Mouse (Mus musculus): ENCODE measurements around the gene Helz.
"Not testable (repeated sequence)": the region's sequence is repeated elsewhere in the genome, so short reads cannot be mapped to it uniquely, and the experiment has no call there.

The Helz gene

DNA sequence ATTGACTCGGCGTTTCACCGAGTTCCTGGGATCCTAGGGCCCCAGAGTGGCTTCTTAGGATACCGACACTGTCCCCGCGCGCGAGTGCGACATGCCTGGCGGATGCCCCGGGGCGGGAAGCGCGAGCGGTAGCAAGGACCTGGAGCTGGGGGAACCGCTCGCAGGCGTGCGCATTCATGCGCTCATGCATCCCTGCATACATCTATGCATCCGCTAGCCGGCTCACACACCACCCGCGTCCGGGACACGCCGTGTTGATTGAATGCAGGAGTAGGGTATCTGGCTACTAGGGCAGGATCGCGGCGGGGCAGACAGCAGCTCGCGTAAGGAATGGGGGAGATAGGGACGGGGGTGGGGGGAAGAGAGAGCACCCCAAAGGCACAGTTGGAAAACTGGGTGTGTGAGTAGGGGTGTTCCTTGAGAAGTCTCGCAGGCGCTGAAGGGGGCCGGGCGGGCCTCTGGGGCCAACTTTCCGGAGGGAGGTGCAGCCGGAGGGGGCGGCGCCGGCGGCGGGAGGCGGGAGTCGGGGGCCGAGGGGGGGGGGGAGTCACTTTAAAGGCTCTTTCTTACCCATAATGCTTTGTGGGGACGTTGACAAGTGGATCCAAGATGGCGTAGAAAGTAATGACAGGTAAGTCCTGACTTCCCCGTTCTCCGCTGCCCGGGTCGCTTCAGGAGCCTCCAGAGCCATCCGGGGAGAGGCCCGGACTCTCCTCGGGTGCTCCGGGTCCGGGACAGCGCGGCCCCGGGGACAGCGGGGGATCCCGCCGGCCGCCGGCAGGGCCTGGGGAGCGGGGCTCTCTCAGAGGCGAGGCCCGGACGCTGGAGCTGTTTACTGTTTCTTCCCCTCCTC lies at the start of gene Helz:
Gene Helz, plus strand, starts transcription at position 580 of the 853 bp plus-strand sequence.
- DNase-seq (ENCODE audit: low spot score): no peak

DNA sequence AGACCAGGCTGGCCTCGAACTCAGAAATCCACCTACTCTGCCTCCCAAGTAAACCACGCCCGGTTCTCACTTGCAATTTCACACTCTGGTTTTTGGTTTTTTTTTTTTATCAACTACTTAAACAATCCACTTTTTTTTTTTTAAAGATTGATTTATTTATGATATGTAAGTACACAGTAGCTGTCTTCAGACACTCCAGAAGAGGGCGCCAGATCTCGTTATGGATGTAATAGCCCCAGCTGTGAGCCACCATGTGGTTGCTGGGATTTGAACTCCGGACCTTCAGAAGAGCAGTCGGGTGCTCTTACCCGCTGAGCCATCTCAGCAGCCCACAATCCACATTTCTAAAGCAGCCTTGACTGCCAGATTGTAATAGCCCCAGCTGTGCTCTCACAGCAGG lies 44.9 kb upstream of the Helz start:
- DNase-seq (ENCODE audit: low spot score): no peak

DNA sequence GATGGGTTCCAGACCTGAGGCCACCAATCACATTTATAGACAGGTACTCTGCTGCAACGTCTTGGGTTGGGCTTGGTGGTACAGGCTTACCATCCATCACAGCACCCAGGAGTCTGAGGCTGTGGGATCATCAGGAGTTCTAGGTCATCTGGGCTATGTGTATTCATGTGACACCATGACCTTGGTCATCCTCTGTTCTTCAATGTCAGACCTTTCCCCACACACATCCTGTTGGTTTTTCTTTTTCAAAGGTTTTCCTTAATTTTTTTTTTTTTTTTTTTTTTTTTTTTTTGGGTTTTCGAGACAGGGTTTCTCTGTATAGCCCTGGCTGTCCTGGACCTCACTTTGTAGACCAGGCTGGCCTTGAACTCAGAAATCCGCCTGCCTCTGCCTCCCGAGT lies 43.4 kb upstream of the Helz start:
- not testable (repeated sequence) for DNase-seq (ENCODE audit: low spot score)

DNA sequence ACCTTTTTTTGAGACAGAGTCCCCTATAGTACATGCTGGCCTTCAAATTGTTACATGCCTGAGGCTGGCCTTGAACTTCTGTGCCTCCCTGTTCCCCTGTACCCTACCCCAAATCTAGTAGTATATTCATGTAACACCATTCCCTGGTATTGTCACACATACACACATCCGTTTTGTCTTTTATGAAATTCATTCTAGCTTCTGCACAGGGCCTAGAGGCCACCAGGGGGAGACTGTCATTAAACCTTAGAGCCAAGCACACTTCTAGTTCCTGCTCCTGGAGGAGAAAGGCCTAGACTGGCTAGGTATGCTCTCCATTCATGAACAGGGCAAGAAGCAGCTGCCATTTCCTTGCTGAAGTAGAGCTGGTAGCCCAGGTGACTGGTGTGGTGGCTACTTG lies 41.5 kb upstream of the Helz start:
- DNase-seq (ENCODE audit: low spot score): no peak

DNA sequence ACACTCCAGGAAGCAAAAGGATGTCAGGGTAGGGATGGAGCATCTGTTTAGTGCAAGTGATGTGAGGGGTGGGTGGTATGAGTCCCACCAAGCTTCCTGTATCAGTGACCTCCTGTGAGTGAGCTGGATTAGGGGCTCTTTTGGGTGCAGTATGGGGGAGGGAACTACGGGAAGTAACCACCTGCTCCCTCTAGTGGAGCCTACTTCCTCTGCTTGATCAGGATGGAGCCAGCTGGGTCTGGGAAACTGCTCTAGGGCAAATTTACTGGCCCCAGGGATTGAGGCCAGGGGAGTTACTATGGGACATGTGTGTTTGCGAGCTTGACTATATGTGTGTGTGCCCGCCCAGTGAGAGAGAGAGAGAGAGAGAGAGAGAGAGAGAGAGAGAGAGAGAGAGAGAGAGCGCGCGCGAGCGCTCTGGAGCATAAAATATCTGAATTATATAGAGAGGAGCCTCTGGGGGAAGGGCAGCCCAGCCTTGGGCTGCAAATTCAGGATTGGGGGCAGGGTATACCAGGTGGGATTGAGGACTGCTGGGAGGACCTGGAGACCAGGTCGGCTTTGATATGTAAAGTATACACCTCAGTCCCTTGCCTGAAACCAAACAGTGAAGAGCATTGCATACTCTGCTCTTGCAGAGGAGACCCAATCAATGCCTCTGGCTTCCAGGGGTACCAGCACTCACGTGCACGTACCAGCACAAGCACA lies 37.9 kb upstream of the Helz start:
- no peak for DNase-seq (ENCODE audit: low spot score)

DNA sequence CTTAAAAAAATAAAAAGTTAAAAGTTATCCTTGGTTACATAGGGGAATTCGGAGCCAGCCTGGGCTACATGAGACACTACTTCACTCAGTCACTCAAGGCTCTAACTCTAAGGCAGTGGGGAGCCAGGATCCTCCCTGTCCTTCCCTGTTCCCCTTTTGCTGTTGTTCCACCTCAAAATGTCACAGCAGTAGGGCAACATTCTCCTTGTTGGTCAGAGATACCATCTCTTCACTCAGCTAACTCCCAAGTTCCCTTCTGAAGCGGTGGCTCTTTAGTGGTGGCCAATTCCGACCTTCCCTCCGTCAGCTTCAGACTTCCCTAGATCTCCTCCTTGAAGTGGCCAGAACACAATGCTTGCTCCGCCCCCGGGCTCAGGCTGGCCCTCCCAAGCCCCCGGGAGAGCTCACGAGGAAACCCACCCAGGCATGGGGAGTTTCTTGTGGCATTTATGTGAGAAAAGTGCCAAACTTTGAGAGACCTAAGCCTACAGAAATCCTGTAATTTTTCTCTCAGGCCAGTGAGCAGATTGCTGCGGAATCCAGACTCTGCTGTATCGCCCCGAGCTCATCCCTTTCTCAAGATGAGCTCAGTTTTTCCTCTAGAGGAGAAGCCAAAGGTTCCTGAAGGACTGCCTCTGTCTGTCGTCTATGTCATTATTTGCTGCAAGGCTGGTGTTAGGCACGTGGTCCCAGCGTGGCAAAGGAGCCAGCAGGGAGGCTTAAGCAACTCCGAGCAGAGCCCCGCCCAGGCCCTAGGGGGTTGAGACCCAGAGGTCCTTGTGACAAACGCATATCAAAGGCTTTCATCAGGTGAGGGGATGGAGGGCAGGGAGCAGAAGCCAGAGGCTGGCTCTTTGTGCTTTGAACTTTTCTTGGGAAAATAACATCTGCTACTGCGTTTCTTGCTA lies 37.1 kb upstream of the Helz start:
- no peak for DNase-seq (ENCODE audit: low spot score)

DNA sequence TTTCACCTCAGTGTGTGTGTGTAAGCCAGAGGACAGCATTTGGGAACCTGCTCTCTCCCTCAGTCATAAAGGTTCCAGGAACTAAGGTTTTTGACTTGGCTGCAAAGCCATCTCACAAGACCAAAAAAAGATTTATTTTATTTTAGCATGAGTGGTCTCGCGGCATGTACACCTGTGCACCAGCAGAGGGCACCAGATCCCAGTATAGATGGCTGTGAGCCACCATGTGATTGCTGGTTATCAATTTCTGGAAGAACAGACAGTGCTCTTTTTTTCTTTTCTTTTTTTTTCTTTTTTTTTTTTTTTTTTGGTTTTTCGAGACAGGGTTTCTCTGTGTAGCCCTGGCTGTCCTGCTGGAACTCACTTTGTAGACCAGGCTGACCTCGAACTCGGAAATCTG lies 35.8 kb upstream of the Helz start:
- not testable (repeated sequence) for DNase-seq (ENCODE audit: low spot score)

DNA sequence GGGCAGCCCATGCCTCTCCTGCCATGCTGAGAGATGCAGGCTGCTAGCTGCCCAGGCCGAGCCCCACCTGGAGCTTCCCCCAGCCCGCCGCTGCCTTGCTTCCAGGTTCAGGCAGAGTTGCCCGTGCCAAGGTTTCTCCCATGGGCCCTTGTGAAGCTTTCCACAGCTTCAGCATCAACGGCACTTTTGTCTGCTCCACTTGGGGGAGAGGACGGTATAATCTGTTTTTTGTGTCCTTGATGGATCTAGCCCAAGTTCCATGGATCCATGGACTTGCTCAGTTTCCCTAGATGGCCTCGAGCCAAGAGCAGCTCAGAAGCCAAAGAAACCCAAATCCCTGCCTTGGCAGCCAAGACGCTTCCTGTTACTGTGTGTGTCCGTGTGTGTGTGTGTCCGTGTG lies 34.7 kb upstream of the Helz start:
- no peak for DNase-seq (ENCODE audit: low spot score)

DNA sequence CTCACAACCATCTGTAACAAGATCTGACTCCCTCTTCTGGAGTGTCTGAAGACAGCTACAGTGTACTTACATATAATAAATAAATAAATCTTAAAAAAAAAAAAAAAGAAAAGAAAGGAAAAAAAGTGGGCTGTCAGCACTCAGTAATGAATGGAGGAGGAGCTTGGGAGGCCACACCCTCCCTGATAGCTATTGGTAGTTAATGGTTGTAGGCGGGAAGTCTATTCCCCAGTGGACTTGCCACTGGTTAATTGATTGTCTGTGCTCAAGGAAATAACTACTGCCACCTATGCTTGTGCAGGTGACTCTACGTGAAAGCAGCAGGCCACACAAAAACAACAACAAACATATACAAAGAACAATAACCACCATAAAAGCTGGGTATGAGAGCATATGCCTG lies 31.3 kb upstream of the Helz start:
- no peak for DNase-seq (ENCODE audit: low spot score)

DNA sequence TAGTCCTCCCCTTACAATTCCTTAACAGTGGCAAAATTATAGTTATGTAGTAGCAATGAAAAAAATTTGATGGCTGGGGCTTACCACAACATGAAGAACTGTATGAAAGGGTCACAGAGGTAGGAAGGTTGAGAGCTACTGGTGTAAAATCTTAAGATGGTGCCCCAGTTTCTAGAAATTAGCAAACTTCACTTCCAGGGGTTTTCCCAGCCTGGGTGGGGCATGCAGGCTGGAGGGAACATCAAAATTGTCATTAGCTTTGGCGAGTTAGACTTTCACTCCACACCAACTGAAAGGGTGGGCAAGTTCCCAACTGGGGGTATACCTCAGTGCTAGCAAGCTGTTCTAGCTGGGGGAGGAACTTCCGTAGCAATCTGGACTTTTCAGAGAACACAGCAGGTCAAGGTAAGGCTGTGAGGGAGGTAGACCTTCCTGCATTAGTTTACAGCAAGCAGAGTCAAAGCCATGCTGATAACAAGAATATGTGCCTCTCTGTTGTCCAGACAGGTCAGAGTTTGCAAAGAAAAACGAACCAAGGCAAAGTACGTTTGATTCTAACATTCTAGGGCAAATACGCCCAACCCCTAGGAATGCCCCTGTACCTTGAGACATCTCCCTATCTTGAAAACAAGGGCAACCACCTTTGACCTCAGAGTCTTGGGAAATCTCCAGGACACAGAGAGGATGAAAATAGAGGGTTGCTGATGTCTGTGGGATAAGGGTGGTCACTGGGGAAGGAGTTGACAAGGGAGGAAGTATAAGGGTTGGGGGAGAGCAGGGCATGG lies 28.9 kb upstream of the Helz start:
- no peak for DNase-seq (ENCODE audit: low spot score)

DNA sequence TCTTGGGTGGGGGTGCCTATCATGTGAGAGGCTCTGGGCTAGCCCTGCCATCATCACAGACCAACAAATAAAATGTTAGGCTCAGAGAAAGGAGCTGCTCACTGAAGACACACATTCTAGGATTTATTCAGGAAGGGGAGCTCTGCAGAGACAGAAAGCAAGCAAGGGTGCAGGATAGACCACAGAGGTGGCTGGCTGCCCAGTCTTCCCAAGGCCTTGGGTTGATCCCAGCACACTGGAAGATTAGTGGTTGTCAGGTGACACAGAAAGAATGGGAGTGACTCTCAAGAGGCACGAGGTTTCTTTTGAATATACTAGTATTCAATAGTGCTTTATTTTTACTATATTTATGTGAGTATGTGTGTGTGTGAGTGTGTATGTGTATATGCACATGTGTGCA lies 26.6 kb upstream of the Helz start:
- no peak for DNase-seq (ENCODE audit: low spot score)

DNA sequence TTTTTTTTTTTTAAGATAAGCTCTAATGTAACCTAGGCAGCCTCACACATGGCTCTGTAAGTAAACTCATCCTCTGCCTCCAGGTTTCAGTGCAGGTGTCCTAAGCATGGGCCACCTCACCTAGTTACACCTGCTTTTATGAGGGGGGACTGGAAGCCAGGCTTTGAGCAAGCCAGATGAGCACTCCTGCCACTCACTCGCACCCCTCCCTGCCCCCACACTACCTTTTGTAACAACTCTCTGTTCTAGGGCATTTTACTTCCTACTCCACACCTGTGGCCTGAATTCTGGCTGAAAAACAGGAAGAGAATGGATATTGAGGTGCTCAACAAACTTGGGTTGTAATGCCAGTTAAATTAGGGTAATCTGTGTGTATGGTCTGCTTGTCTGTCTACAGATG lies 22.8 kb upstream of the Helz start:
- DNase-seq (ENCODE audit: low spot score): no peak

DNA sequence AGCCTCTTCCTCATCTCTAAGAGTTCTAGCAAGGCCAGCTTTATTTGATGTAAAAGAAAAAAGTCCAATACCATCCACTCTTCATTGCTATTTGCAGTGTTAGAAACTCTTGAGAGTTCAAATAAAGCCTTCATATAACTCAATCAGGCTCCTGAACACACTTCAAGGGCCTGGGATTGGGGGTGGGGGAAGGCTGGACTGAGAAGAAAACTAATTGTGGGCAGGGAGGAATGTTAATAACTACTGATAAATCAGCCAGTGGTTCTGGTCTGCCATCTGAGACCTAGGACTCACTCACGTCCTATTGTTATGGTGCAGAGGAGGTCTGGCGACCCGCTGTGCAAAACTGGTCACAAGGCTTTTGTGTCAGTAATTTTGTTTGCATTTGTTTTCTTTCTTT lies 20.1 kb upstream of the Helz start:
- no peak for DNase-seq (ENCODE audit: low spot score)

DNA sequence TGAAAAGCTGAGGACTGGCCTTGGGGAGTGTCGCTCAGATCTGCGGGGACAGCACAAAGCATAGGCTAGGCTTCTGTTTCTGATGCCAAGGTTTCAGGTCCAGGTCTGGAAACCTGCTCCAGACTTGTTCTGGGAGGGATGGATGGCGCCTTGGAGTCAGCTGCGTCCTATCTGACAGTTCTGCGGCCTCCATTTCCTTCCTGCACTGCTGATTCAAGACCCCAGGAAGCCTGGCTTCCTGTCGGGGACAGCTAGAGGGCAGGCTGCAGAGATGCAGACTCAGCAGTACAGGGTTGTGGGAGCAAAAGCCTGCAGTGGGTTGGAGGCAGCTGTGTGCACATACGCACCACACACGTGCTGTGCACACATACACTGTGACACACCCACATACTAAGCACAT lies 18.4 kb upstream of the Helz start:
- DNase-seq (ENCODE audit: low spot score): no peak

DNA sequence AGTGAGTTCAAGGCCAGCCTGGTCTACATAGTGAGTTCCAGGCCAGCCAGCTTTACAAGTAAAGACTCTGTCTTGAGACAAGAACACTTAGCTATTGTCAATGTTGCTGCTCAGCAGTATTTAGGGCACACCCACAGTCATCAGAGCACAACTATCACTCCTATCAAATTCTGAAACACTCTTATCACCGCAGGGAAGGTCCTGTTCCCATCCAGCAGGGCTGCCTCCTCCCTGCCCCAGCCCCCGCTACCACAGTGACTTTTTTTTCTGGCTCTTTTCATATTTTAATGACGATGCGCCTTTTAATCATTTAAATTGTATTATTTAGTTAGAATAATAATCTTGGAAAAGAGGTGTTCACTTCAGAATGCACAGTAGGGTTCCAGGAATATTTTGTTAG lies 16.3 kb upstream of the Helz start:
- no peak for DNase-seq (ENCODE audit: low spot score)

DNA sequence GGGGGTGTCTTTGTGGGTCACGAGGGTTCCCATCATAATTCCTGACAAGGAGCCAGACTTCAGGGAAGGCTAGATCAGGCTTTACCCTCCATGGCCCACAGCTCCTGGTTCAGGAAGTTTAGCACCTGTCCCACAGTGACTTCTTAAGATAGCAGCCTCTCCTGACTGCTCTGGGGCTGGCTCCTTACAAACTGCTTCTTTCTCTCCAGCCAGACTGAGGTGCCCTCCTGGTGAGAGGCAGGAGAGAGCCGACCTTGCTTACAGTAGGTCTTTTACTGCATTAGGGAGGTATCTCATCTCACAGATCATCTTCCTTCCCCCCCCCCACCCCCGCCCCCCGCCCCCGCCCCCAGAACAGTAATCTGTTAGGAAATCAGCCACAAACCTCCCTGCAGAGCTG lies 15.5 kb upstream of the Helz start:
- DNase-seq (ENCODE audit: low spot score): no peak

DNA sequence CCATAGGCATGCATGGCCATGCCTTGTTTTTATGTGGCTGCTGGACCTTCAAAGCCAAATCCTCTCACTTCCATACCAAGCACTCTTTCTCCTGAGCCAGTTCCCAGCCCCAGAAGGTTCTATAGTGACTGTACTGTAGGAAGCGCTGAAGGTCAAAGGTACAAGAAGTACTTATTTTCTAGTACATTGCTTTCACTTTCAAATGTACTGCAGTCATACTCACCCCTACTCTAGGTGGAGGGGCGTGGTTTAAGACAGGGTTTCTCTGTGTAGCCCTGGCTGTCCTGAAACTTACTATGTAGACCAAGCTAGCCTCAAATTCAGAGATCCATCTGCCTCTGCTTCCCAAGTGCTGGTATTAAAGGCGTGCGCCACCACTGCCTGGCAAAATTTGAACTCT lies 8.7 kb upstream of the Helz start:
- no peak for DNase-seq (ENCODE audit: low spot score)

DNA sequence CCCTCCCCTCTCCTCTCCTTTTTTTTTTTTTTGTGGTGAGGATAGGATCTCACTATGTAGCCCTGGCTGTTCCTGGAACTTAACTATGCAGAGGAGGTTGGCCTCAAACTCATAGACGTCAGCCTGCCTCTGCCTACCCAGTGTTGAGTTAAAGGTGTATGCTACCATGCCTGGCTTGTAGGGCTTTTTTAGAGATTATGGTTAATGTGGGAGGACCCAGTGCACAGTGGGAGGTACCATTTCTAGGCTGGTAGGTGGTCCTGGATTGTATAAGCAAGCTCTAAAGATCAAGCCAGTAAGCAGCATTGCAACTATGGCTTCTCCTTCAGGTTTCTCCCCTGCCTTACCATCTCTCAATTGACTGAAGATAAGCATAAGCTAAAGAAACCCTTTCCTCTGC lies 7.4 kb upstream of the Helz start:
- no peak for DNase-seq (ENCODE audit: low spot score)

DNA sequence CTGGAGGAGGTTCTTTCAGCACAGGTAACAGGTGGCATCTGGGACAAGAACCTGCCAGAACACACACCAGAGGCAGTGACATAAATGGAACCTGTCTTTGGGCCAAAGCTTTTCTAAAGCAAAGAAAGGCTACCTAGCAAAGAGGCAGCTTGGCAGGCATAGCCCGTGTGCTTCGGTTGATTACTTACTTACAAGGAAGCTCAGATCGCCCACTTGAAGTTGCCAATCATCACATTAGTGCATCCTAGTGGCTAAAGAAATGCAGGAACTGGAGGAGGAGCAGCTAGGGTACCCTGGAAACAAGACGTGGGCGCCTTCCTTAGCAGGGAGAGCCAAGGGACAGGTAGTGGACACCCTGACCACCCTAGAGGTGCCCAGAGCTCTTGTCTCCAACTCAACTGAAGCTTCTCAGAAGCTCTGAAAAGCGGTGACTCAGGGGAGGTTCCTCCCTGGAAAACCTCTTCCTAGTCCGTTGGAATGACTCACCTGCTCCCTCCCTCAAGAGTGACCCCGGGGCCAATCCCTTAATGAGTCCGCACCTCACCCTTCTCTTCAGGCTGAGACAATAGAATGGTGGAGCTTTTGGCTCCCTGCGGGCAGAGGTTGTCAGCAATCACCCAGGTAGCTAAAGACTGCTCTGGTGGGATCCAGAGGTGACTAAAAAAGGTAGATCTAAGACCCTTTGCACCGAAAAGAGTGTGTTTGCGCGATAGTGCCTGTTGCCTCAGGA lies 1.8 kb upstream of the Helz start:
- no peak for DNase-seq (ENCODE audit: low spot score)

DNA sequence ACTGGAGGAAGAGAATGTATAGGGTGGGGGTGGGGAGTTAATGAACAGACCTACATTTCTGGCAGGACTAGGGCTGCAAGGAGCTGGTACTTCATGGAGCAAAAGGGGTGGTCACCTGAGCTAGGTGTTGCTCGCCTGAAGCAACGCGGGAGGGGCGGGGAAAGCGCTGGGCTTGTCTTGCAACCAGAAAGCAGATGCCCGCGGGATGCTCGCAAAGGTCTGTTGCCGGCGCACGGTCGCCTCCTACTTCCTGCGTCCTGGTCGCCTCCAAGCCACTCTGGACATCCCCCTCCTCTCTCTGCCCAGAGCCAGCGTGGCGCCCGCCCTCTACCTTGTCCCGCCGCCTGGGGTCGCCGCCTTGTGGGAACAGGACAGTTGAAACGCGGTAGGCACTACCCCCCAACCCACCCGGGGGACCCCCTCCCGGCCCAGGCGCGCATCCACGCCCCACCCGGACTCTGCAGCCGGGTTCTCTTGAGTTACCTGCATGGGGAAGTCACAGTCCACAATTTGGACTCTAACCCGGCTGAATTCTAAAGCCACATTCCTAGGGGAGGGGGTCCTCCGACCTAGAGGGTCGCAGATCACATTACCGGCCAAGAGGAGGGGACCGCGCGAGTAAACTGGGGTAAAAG lies 946 bp upstream of the Helz start:
- DNase-seq (ENCODE audit: low spot score): no peak
